Mouse (Mus musculus) limb, embryonic 15.5 days (tissue): ENCODE measurements around the gene Jade1. TPM values are rescaled to one million over a fixed set of nuclear protein-coding genes. Genes with fewer than 3 reads are reported as not detected.

Source experiments
- ATAC-seq: fragments of 200-750 bp; cut with Nextera tagmentation; 2 replicates; pipeline ENCODE4 v1.8.0; 2017; ENCODE audit warnings: low read depth, moderate TSS enrichment; ENCODE audit not compliant: insufficient number of reproducible peaks, low FRiP score, low TSS enrichment
- H3K27ac ChIP-seq: fragments of 300-500 bp; sonication (generic); 2 replicates; pipeline ENCODE4 v1.5.1; 2015; ENCODE audit warnings: moderate library complexity, mild to moderate bottlenecking, inconsistent platforms
- H3K27me3 ChIP-seq: fragments of 300-500 bp; sonication (generic); 2 replicates; pipeline ENCODE4 v1.6.1; 2015; ENCODE audit warnings: inconsistent platforms
- H3K36me3 ChIP-seq: fragments of 300-500 bp; sonication (generic); 2 replicates; pipeline ENCODE4 v1.6.1; 2015; ENCODE audit warnings: inconsistent platforms
- H3K4me1 ChIP-seq: fragments of 300-500 bp; sonication (generic); 2 replicates; pipeline ENCODE4 v1.6.1; 2015; ENCODE audit warnings: inconsistent platforms
- H3K4me2 ChIP-seq: fragments of 300-500 bp; sonication (generic); 2 replicates; pipeline ENCODE4 v1.6.1; 2015; ENCODE audit warnings: mild to moderate bottlenecking, inconsistent platforms
- H3K4me3 ChIP-seq: fragments of 300-500 bp; sonication (generic); 2 replicates; pipeline ENCODE4 v1.5.1; 2015; ENCODE audit warnings: mild to moderate bottlenecking, inconsistent platforms
- H3K9ac ChIP-seq: fragments of 300-500 bp; sonication (generic); 2 replicates; pipeline ENCODE4 v1.6.1; 2015; ENCODE audit warnings: inconsistent platforms
- H3K9me3 ChIP-seq: fragments of 300-500 bp; sonication (generic); 2 replicates; pipeline ENCODE4 v1.6.1; 2016; ENCODE audit warnings: inconsistent platforms
- WGBS: fragments of 180-500 bp; shearing (Covaris S2); methylation state at CpG from one replicate; pipeline ENCODE4 v1.1.7; 2015; 5-methylcytosine and 5-hydroxymethylcytosine counted together
- polyA plus RNA-seq: library from polyadenylated mRNA; unstranded; fragments of >200 nt; fragmentation: Nextera tagmentation; extraction: Ambion mirVana; gene quantifications from 2 replicates; pipeline ENCODE4 v1.2.1, GENCODE M21; 2015

Gene Jade1
- polyA plus RNA-seq, 1 experiment from 2014 or later, result 12.7 TPM

DNA sequence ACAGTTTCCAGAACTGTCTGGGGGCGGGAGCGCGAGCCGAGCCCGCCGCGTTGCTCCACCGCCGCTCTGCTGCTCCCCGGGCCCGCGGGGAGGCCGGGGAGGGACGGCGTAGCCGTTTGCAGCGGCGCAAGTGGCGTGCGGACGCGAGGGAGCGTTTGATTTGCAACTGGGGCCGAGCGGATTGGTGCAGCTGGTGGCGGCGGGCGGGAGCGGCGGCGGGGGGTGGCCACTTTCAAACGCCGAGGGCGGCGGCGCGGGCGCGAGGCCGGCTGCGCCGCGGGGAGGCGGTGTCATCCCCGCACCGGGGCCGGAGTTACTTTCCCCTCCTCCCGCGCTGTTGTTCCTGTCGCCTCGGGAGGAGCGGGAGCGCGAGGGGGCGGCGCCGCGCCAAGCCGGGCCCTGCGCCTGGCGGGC is 9.9 kb downstream of the Jade1 start:
- H3K4me1 ChIP-seq, result peaks cover 16% of the 10 kb centered on the region
- no peaks in the 10 kb centered on the region for H3K36me3 ChIP-seq
- peak; percentile 67 for ATAC-seq
- WGBS, result 0% methylated on average over 33 of the region's 61 CpGs
- peak overlapping the region; percentile 92 for H3K27ac ChIP-seq
- H3K9me3 ChIP-seq, result no peaks in the 10 kb centered on the region
- H3K4me2 ChIP-seq, result peak overlapping the region; percentile 98
- no peaks in the 10 kb centered on the region for H3K27me3 ChIP-seq
- peak overlapping the region; percentile 79 for H3K4me3 ChIP-seq
- peak overlapping the region; percentile 72 for H3K9ac ChIP-seq

- no peaks in the 10 kb centered on the region for H3K9me3 ChIP-seq
- peak overlapping the region; percentile 98 for H3K4me2 ChIP-seq
- H3K36me3 ChIP-seq, result no peaks in the 10 kb centered on the region
- peak overlapping the region; percentile 92 for H3K27ac ChIP-seq
- peaks cover 16% of the 10 kb centered on the region for H3K4me1 ChIP-seq
- under 1% methylated on average over 26 of the region's 26 CpGs for WGBS
- peak overlapping the region; percentile 79 for H3K4me3 ChIP-seq
- ATAC-seq, result peak; percentile 48
- H3K9ac ChIP-seq, result peak overlapping the region; percentile 72
- H3K27me3 ChIP-seq, result no peaks in the 10 kb centered on the region
Measured at GRCm38 (mm10) chr3:41565955-41566354, 10.4 kb downstream of the Jade1 start.

DNA sequence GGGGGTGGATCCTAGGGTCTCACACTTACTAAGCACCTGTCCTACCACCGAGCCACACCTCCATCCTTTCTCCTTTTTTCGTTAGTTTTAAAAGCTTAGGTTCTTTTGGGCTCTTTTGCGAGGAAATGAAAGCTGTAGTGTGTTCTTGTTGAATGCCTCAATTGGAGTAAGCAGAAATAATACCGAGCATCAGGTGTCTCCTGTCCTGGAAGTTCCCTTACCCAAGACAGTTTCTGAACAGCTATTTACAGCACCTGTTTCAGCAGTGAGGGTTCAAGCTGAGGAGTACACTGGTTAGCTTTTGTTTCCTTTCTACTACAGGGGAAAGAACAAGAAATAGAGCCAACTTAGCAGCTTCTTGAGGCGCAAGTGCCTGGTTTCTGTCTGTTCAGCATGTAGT is 14.4 kb downstream of the Jade1 start:
- peaks cover 15% of the 10 kb centered on the region for H3K4me1 ChIP-seq
- H3K9ac ChIP-seq, result no peak overlapping the region
- H3K9me3 ChIP-seq, result no peaks in the 10 kb centered on the region
- H3K4me2 ChIP-seq, result no peak overlapping the region
- H3K27ac ChIP-seq, result no peak overlapping the region
- WGBS, result 70% methylated on average over 5 of the region's 5 CpGs
- H3K27me3 ChIP-seq, result no peaks in the 10 kb centered on the region
- no peak for ATAC-seq
- no peak overlapping the region for H3K4me3 ChIP-seq
- H3K36me3 ChIP-seq, result no peaks in the 10 kb centered on the region

- Histone ChIP-seq H3K4me1 (peaks cover 11% of the 10 kb centered on the region; the same call in 1 of the 2 replicates), H3K4me2 (no peak overlapping the region), H3K9me3 (no peaks in the 10 kb centered on the region), H3K9ac (no peak overlapping the region), H3K36me3 (no peaks in the 10 kb centered on the region), H3K4me3 (no peak overlapping the region), H3K27me3 (no peaks in the 10 kb centered on the region), H3K27ac (no peak overlapping the region)
- no peak for ATAC-seq
- 78% methylated on average over 4 of the region's 4 CpGs for WGBS
Measured at GRCm38 (mm10) chr3:41572131-41572530, 16.6 kb downstream of the Jade1 start.

- no peaks in the 10 kb centered on the region for H3K36me3 ChIP-seq
- H3K4me3 ChIP-seq, result no peak overlapping the region
- no peak for ATAC-seq
- no peak overlapping the region for H3K4me2 ChIP-seq
- no peaks in the 10 kb centered on the region for H3K27me3 ChIP-seq
- peaks cover 11% of the 10 kb centered on the region; the same call in 1 of the 2 replicates for H3K4me1 ChIP-seq
- WGBS, result 86% methylated on average over 11 of the region's 11 CpGs
- H3K9ac ChIP-seq, result no peak overlapping the region
- H3K9me3 ChIP-seq, result no peaks in the 10 kb centered on the region
- no peak overlapping the region for H3K27ac ChIP-seq
Measured at GRCm38 (mm10) chr3:41572968-41573367, 17.4 kb downstream of the Jade1 start.

GRCm38 (mm10) chr3:41574208-41574607 is 18.7 kb downstream of the Jade1 start:
- Histone ChIP-seq H3K4me1 (peaks cover 11% of the 10 kb centered on the region; the same call in 1 of the 2 replicates), H3K36me3 (no peaks in the 10 kb centered on the region), H3K27ac (no peak overlapping the region), H3K4me3 (no peak overlapping the region), H3K9ac (no peak overlapping the region), H3K4me2 (no peak overlapping the region), H3K27me3 (no peaks in the 10 kb centered on the region), H3K9me3 (no peaks in the 10 kb centered on the region)
- ATAC-seq, result no peak
- 46% methylated on average over 8 of the region's 8 CpGs for WGBS

DNA sequence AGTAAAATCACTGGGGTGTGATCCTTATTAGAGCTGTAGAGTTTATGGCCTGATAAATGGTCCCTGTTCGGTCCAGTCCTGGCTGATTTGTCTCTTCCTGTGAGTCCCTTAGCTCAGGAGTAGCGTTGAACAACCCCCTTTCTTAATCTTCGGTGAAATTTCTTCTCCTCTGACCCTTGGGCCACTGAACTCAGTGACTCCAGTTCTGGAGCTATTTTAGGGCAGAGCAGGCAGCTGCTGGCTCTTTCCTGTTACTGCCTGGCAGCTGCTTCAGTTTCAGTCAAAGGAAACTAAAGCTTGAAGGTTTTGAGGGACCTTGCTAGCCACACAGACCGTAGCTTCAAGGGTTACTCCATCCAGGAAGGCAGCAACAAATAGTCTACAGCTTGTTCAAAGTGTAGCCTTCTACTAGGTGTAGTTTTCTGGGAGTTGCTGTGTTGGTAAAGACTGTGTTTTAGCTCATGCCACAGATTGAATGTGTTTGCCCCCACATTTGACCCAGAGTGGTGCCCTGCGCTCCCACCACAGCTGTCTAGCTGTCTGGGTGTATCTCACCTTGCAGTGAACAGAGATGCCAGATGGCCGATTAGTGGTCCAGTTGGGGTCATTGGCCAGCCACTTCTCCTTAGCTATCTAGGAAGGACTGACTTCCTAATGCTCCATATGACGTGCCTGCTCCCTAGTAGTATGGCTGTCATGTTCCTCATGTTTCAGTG is 19.3 kb downstream of the Jade1 start:
- H3K4me3 ChIP-seq, result no peak overlapping the region
- no peaks in the 10 kb centered on the region for H3K27me3 ChIP-seq
- no peak overlapping the region; the same call in 1 of the 2 replicates for H3K27ac ChIP-seq
- ATAC-seq, result no peak
- no peak overlapping the region for H3K4me2 ChIP-seq
- no peaks in the 10 kb centered on the region for H3K36me3 ChIP-seq
- no peaks in the 10 kb centered on the region for H3K9me3 ChIP-seq
- no peak overlapping the region for H3K9ac ChIP-seq
- peaks cover 11% of the 10 kb centered on the region; the same call in 1 of the 2 replicates for H3K4me1 ChIP-seq
- 49% methylated on average over 7 of the region's 7 CpGs for WGBS

GRCm38 (mm10) chr3:41575971-41576370 is 20.4 kb downstream of the Jade1 start:
- Histone ChIP-seq H3K27ac (no peak overlapping the region), H3K27me3 (no peaks in the 10 kb centered on the region), H3K4me1 (peaks cover 11% of the 10 kb centered on the region; the same call in 1 of the 2 replicates), H3K4me3 (no peak overlapping the region), H3K9me3 (no peaks in the 10 kb centered on the region), H3K9ac (no peak overlapping the region), H3K36me3 (no peaks in the 10 kb centered on the region), H3K4me2 (no peak overlapping the region)
- WGBS, result 65% methylated on average over 5 of the region's 5 CpGs
- ATAC-seq, result no peak

GRCm38 (mm10) chr3:41577240-41577639 is 21.7 kb downstream of the Jade1 start:
- Histone ChIP-seq H3K27me3 (no peaks in the 10 kb centered on the region), H3K4me3 (no peak overlapping the region), H3K36me3 (no peaks in the 10 kb centered on the region), H3K4me2 (no peak overlapping the region), H3K9ac (no peak overlapping the region), H3K27ac (no peak overlapping the region), H3K4me1 (peaks cover 11% of the 10 kb centered on the region; the same call in 1 of the 2 replicates), H3K9me3 (no peaks in the 10 kb centered on the region)
- ATAC-seq, result no peak
- 84% methylated on average over 2 of the region's 2 CpGs for WGBS

- Histone ChIP-seq H3K4me2 (no peak overlapping the region), H3K36me3 (no peaks in the 10 kb centered on the region), H3K4me3 (no peak overlapping the region), H3K4me1 (peaks cover 7% of the 10 kb centered on the region), H3K27ac (no peak overlapping the region), H3K9ac (no peak overlapping the region), H3K27me3 (no peaks in the 10 kb centered on the region), H3K9me3 (no peaks in the 10 kb centered on the region)
- ATAC-seq, result no peak
- 41% methylated on average over 4 of the region's 4 CpGs for WGBS
Measured at GRCm38 (mm10) chr3:41579873-41580272, 24.3 kb downstream of the Jade1 start.

DNA sequence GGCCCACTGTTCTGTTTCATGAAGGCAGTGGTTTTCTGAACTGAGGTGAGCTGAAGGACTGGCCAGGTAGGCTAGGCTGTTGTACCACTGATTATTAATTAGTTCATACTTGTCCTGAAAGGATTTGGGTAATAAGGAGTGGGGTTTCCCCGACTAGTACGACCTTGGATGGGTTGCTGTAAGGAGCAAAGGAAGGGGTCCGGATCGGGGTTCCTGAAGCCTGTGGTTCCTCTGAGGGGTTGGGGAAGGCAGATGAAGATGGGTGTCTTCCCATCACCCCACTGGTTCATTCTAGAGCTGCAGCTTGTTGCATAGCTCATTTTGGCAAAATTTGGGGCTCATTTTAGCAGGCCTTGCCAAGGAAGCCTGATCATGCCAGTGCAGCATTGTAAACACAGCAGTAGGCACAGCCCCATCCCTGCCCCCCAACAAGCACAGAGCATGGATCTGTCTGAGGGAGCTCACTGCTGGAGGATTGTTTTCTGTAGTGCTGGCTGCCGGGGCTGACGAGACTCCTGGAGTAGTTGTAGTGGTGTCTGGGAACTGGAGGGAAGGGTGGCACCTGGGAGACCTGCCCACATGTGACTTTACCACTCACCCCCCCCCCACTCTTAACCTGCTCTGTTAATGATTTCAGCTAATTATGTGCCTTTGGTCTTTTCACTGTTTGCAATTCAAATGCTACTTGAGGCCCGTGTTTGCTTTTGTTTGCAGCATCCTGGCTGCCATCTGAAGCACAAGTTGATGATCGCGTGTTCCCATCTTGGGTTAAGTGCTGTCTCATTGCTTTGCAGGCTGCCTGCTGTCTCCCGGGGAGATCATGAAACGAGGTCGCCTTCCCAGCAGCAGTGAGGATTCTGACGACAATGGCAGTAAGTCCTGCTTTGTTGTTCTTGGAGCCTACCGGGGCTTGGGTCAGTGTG is 25.1 kb downstream of the Jade1 start:
- Histone ChIP-seq H3K9ac (no peak overlapping the region), H3K36me3 (no peaks in the 10 kb centered on the region), H3K4me1 (peaks cover 7% of the 10 kb centered on the region; the same call in 1 of the 2 replicates), H3K27ac (no peak overlapping the region), H3K4me3 (no peak overlapping the region), H3K9me3 (no peaks in the 10 kb centered on the region), H3K4me2 (no peak overlapping the region), H3K27me3 (no peaks in the 10 kb centered on the region)
- WGBS, result 50% methylated on average over 14 of the region's 14 CpGs
- no peak for ATAC-seq

- Histone ChIP-seq H3K4me3 (no peak overlapping the region), H3K9me3 (no peaks in the 10 kb centered on the region), H3K4me1 (peaks cover 7% of the 10 kb centered on the region; the same call in 1 of the 2 replicates), H3K4me2 (no peak overlapping the region), H3K27ac (no peak overlapping the region), H3K9ac (no peak overlapping the region), H3K27me3 (no peaks in the 10 kb centered on the region), H3K36me3 (no peaks in the 10 kb centered on the region)
- ATAC-seq, result no peak
- 47% methylated on average over 8 of the region's 8 CpGs for WGBS
Measured at GRCm38 (mm10) chr3:41581436-41581835, 25.9 kb downstream of the Jade1 start.
